Mouse (Mus musculus): ENCODE measurements at regions not wholly inside any gene's neighbourhood (a gene's known extent, or its start where the extent isn't known, plus 50 kb on each side); places are given as distances from the start of the nearest gene placed in this dataset.

GRCm38 (mm10) chr11:111444791-111445190, 378.8 kb downstream of the Kcnj2 start:
- no peak for DNase-seq (ENCODE audit: low spot score)

GRCm38 (mm10) chr11:111445764-111446163, 379.8 kb downstream of the Kcnj2 start:
- DNase-seq (ENCODE audit: low spot score): peak; percentile 3

- no peak for DNase-seq (ENCODE audit: low spot score)
Measured at GRCm38 (mm10) chr11:111450811-111451494, 385.0 kb downstream of the Kcnj2 start.

- DNase-seq (ENCODE audit: low spot score): no peak
Measured at GRCm38 (mm10) chr11:111460046-111460445, 394.1 kb downstream of the Kcnj2 start.

- DNase-seq (ENCODE audit: low spot score): no peak
Measured at GRCm38 (mm10) chr11:111484981-111485380, 419.0 kb downstream of the Kcnj2 start.

GRCm38 (mm10) chr11:111512471-111512870, 446.5 kb downstream of the Kcnj2 start:
- no peak for DNase-seq (ENCODE audit: low spot score)

GRCm38 (mm10) chr11:111522716-111523115, 456.8 kb downstream of the Kcnj2 start:
- no peak for DNase-seq (ENCODE audit: low spot score)

- peak; percentile 31 for DNase-seq (ENCODE audit: low spot score)
Measured at GRCm38 (mm10) chr11:111523465-111523864, 457.5 kb downstream of the Kcnj2 start.

GRCm38 (mm10) chr11:111526010-111526742, 460.2 kb downstream of the Kcnj2 start:
- no peak for DNase-seq (ENCODE audit: low spot score)

GRCm38 (mm10) chr11:111529591-111529990, 463.6 kb downstream of the Kcnj2 start:
- DNase-seq (ENCODE audit: low spot score): no peak

GRCm38 (mm10) chr11:111530912-111531311, 464.9 kb downstream of the Kcnj2 start:
- no peak for DNase-seq (ENCODE audit: low spot score)

- no peak for DNase-seq (ENCODE audit: low spot score)
Measured at GRCm38 (mm10) chr11:111532457-111532856, 466.5 kb downstream of the Kcnj2 start.

GRCm38 (mm10) chr11:111536040-111536836, 470.3 kb downstream of the Kcnj2 start:
- peak; percentile 34 for DNase-seq (ENCODE audit: low spot score)

- peak; percentile 40 for DNase-seq (ENCODE audit: low spot score)
Measured at GRCm38 (mm10) chr11:111537654-111538053, 471.7 kb downstream of the Kcnj2 start.

- DNase-seq (ENCODE audit: low spot score): no peak
Measured at GRCm38 (mm10) chr11:111539960-111540359, 474.0 kb downstream of the Kcnj2 start.

GRCm38 (mm10) chr11:111545291-111545690, 479.3 kb downstream of the Kcnj2 start:
- no peak for DNase-seq (ENCODE audit: low spot score)

- no peak for DNase-seq (ENCODE audit: low spot score)
Measured at GRCm38 (mm10) chr11:111555131-111555530, 489.2 kb downstream of the Kcnj2 start.

GRCm38 (mm10) chr11:111555615-111556014, 489.7 kb downstream of the Kcnj2 start:
- DNase-seq (ENCODE audit: low spot score): no peak

GRCm38 (mm10) chr11:111558302-111559140, 492.6 kb downstream of the Kcnj2 start:
- DNase-seq (ENCODE audit: low spot score): no peak

GRCm38 (mm10) chr11:111563171-111563570, 497.2 kb downstream of the Kcnj2 start:
- DNase-seq (ENCODE audit: low spot score): no peak

- DNase-seq (ENCODE audit: low spot score): no peak
Measured at GRCm38 (mm10) chr11:111568041-111568440, 502.1 kb downstream of the Kcnj2 start.

GRCm38 (mm10) chr11:111568876-111569275, 502.9 kb downstream of the Kcnj2 start:
- DNase-seq (ENCODE audit: low spot score): no peak

Data from ovary, postnatal 14 days (tissue).